Mouse (Mus musculus) embryonic facial prominence, embryonic 13.5 days (tissue): ENCODE data around the gene Actn4. TPM values are rescaled to one million over a fixed set of nuclear protein-coding genes. Genes with fewer than 3 reads are reported as not detected.

Experiments
- ATAC-seq: fragments of 200-750 bp; cut with Nextera tagmentation; 2 replicates; pipeline ENCODE4 v1.8.0; 2017; ENCODE audit warnings: low read depth; ENCODE audit not compliant: insufficient number of reproducible peaks, insufficient read depth, low FRiP score, low TSS enrichment
- H3K27ac ChIP-seq: fragments of 300-500 bp; sonication (generic); 2 replicates; pipeline ENCODE4 v1.5.1; 2015; ENCODE audit warnings: moderate library complexity, mild to moderate bottlenecking, inconsistent platforms
- H3K27me3 ChIP-seq: fragments of 300-500 bp; sonication (generic); 2 replicates; pipeline ENCODE4 v1.6.1; 2015; ENCODE audit warnings: mild to moderate bottlenecking, inconsistent platforms
- H3K36me3 ChIP-seq: fragments of 300-500 bp; sonication (generic); 2 replicates; pipeline ENCODE4 v1.6.1; 2015; ENCODE audit warnings: mild to moderate bottlenecking, inconsistent platforms
- H3K4me1 ChIP-seq: fragments of 300-500 bp; sonication (generic); 2 replicates; pipeline ENCODE4 v1.6.1; 2015; ENCODE audit warnings: inconsistent platforms
- H3K4me2 ChIP-seq: fragments of 300-500 bp; sonication (generic); 2 replicates; pipeline ENCODE4 v1.6.1; 2015; ENCODE audit warnings: moderate library complexity, mild to moderate bottlenecking, inconsistent platforms
- H3K4me3 ChIP-seq: fragments of 300-500 bp; sonication (generic); 2 replicates; pipeline ENCODE4 v1.5.1; 2015; ENCODE audit warnings: mild to moderate bottlenecking, inconsistent platforms
- H3K9ac ChIP-seq: fragments of 300-500 bp; sonication (generic); 2 replicates; pipeline ENCODE4 v1.6.1; 2015; ENCODE audit warnings: mild to moderate bottlenecking, inconsistent platforms
- H3K9me3 ChIP-seq: fragments of 300-500 bp; sonication (generic); 2 replicates; pipeline ENCODE4 v1.6.1; 2016; ENCODE audit warnings: inconsistent platforms
- WGBS: fragments of 180-500 bp; shearing (Covaris S2); methylation state at CpG from one replicate; pipeline ENCODE4 v1.1.7; 2015; ENCODE audit warnings: mixed read lengths; 5-methylcytosine and 5-hydroxymethylcytosine counted together
- polyA plus RNA-seq: library from polyadenylated mRNA; unstranded; fragments of >200 nt; fragmentation: Nextera tagmentation; extraction: Ambion mirVana; gene quantifications from 2 replicates; pipeline ENCODE4 v1.2.1, GENCODE M21; 2015

Gene Actn4
- polyA plus RNA-seq, 1 experiment from 2014 or later, result 258 TPM

DNA sequence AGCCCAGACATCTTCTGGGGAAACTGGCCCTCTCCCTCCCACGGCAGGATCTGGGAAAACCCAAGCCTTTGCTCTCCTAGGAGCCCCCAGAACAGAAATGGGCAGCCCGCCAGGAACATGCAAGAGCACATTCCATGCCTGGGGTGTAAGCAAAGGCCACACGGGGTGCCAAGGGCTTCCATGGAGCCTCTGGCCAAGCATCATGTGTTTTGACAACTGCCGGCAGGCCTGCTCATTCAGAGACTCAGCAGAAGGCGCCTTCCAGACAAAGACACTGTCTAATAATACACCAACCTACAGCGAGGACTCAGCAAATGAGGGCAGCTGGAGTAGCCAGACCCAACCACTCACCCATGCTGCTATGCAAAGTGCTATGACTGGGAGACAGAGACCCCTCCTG is 42.3 kb downstream of the Actn4 start:
- peak overlapping the region; percentile 83 for H3K27ac ChIP-seq
- no peak overlapping the region for H3K4me3 ChIP-seq
- H3K36me3 ChIP-seq, result peaks cover 51% of the 10 kb centered on the region
- no peaks in the 10 kb centered on the region for H3K27me3 ChIP-seq
- H3K9ac ChIP-seq, result peak overlapping the region; percentile 54; the same call in 1 of the 2 replicates
- peaks cover 76% of the 10 kb centered on the region for H3K4me1 ChIP-seq
- peak; percentile 65 for ATAC-seq
- no peaks in the 10 kb centered on the region for H3K9me3 ChIP-seq
- peak overlapping the region; percentile 30 for H3K4me2 ChIP-seq
- 33% methylated on average over 6 of the region's 6 CpGs for WGBS

DNA sequence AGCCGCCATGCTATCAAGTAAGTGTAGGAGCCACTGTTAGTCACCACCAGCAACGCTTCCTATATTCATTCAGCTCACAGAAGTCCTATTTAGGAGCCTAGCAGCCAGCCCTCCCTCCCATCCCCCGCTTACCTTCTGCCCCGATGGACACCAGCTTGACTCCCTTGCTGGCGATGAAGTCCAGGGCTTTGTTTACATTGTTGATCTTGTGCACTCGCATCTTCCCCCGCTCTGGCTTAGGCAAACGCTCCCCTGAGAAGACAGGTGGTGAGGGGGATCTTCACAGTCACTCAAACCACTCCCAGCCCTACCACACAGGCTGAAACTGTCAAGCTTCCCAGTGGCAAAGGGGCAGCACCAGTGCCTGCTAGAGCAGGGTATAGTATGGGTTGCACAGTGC is 43.6 kb downstream of the Actn4 start:
- ATAC-seq, result no peak
- Histone ChIP-seq H3K27me3 (no peaks in the 10 kb centered on the region), H3K4me3 (no peak overlapping the region), H3K36me3 (peaks cover 64% of the 10 kb centered on the region), H3K9me3 (no peaks in the 10 kb centered on the region), H3K9ac (no peak overlapping the region), H3K4me2 (no peak overlapping the region), H3K27ac (peak overlapping the region; percentile 83), H3K4me1 (peaks cover 63% of the 10 kb centered on the region)
- 67% methylated on average over 8 of the region's 8 CpGs for WGBS

DNA sequence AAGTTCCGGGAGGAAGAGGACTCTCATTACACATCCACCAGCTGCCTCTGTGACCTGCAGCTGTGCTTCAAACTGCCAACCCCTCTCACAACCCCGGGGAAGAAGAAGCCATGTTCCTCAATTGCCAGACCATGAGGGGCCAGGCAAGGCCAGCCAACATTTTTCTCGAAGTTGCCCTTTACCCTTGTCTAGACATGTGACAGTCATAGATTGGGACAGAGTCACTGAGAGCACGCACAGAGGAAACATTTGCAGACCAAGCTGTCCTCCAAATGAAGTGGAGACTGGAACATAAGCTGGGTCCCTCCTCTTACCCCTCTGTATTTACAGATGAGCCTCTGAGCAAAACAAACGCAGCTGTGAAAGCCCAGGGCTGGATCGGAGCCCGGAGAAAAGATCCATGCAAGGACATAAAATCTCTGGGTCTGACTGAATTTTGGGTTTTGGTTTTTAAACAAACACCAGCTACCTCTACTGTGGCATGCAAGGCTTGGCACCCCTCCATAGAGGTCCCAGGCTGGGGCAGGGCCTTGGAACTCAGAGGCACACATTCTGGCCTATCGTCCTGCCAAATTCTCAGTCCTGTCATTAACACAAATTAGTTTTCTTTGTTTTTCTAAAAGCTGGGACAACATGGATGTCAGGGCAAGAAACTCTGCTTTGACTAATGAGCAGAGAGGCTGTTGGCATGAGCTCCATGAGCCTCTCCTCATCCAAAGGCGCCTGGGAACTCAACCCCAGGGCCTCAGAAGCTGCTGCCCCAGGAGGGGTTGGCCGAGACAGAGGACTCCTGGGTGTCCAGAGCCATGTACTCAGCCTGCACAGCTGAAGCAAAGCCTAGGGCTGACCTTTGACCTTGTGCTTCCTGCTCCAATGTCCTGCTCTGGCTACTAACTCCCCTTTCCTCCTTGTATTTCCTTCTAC is 44.4 kb downstream of the Actn4 start:
- WGBS, result 62% methylated on average over 10 of the region's 10 CpGs
- peaks cover 55% of the 10 kb centered on the region for H3K4me1 ChIP-seq
- H3K27ac ChIP-seq, result peak overlapping the region; percentile 83
- H3K4me2 ChIP-seq, result no peak overlapping the region
- H3K36me3 ChIP-seq, result peaks cover 71% of the 10 kb centered on the region
- H3K4me3 ChIP-seq, result no peak overlapping the region
- no peaks in the 10 kb centered on the region for H3K9me3 ChIP-seq
- H3K9ac ChIP-seq, result no peak overlapping the region
- ATAC-seq, result no peak
- no peaks in the 10 kb centered on the region for H3K27me3 ChIP-seq

DNA sequence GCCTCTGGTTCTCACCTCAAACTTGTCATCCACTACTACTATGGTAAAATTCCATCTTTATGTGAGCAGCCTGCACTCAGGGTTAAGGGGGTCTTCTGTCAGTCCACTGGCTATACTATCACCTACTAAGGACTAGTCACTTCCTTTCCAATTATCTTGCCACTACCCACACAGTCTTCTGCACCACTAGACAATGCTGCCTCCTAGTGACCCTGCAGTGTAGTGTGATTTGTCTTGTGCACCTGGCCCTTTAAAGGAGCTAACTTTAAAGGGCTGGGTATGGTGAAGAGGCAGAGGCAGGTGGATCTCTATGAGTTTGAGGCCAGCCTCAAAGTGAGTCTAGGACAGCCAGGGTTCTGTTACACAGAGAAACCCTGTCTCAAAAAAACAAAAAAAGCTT is 45.6 kb downstream of the Actn4 start:
- H3K27ac ChIP-seq, result no peak overlapping the region
- H3K36me3 ChIP-seq, result peaks cover 80% of the 10 kb centered on the region
- H3K27me3 ChIP-seq, result no peaks in the 10 kb centered on the region
- ATAC-seq, result no peak
- no peak overlapping the region for H3K9ac ChIP-seq
- H3K9me3 ChIP-seq, result no peaks in the 10 kb centered on the region
- no peak overlapping the region for H3K4me3 ChIP-seq
- H3K4me2 ChIP-seq, result no peak overlapping the region
- H3K4me1 ChIP-seq, result peaks cover 43% of the 10 kb centered on the region

DNA sequence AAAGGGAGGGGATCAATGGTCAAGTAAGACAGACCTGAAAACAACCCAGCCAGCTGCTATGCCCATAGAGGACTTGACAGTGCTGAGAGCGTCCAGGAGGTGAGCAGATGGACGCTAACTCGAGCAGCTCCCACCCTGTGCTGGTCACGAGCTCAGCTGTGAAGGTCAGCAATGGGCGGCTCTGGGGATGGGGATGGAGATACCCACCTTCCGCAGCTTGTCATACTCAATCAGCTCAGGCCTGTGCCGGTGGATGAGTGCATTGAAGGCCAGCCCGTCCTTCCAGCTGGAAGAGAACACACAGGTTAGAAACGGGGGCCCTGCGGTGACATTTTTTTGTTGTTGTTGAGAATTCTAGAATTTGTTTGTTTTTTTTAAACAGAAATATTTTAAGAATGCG is 49.0 kb downstream of the Actn4 start:
- peaks cover 12% of the 10 kb centered on the region for H3K4me1 ChIP-seq
- peaks cover 99% of the 10 kb centered on the region for H3K36me3 ChIP-seq
- H3K27me3 ChIP-seq, result no peaks in the 10 kb centered on the region
- H3K27ac ChIP-seq, result no peak overlapping the region
- 72% methylated on average over 11 of the region's 11 CpGs for WGBS
- no peak overlapping the region for H3K9ac ChIP-seq
- no peak overlapping the region for H3K4me2 ChIP-seq
- H3K9me3 ChIP-seq, result no peaks in the 10 kb centered on the region
- ATAC-seq, result no peak
- no peak overlapping the region for H3K4me3 ChIP-seq

DNA sequence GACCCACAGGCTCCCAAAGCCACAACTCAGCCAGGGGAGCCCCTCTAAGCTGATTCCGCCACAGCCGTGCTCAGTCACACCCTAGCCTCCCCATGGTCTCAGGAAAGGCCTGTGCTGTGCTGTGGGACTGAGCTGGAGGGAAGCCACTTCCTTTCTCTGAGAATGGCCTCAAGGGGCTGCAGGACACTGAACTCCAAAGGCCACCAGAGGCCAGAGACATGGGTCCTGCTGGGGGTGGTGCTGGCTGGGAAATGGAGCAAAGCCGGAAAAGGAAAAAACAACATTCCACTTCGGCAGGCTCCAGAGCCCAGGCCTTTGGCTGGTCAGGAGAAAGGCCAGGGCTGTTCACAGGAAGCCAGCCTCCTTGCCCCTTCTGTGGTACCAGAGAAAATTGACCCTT is 50.5 kb downstream of the Actn4 start:
- Histone ChIP-seq H3K9ac (no peak overlapping the region), H3K4me2 (no peak overlapping the region), H3K27me3 (no peaks in the 10 kb centered on the region), H3K4me1 (no peaks in the 10 kb centered on the region), H3K36me3 (peaks cover 99% of the 10 kb centered on the region), H3K4me3 (no peak overlapping the region), H3K9me3 (no peaks in the 10 kb centered on the region), H3K27ac (peak overlapping the region; percentile 45; the same call in 1 of the 2 replicates)
- 55% methylated on average over 4 of the region's 4 CpGs for WGBS
- no peak for ATAC-seq

DNA sequence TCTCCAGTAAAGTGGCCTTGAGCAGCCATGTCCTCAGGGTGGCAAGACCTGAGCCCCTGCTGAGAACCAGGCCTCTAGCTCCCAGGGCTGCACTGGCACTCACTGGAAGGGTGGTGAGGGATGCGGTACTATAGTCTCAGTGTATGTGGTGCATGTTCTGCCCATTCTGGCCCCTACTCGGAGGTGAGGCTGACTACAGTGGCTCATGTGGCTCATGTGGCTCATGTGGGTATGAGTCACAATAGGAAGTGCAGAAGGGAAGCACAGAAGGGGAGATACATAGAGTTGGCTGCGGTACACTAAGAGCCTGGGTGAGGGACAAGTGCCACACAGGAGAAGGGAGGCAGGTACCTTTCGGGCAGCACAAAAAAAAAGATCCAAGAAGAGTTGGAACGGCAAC is 54.9 kb downstream of the Actn4 start:
- Histone ChIP-seq H3K27me3 (no peaks in the 10 kb centered on the region), H3K4me3 (no peak overlapping the region), H3K9me3 (no peaks in the 10 kb centered on the region), H3K36me3 (peaks cover 99% of the 10 kb centered on the region), H3K9ac (no peak overlapping the region), H3K4me2 (no peak overlapping the region), H3K27ac (no peak overlapping the region), H3K4me1 (peaks cover 17% of the 10 kb centered on the region)
- ATAC-seq, result no peak
- 90% methylated on average over 5 of the region's 5 CpGs for WGBS

DNA sequence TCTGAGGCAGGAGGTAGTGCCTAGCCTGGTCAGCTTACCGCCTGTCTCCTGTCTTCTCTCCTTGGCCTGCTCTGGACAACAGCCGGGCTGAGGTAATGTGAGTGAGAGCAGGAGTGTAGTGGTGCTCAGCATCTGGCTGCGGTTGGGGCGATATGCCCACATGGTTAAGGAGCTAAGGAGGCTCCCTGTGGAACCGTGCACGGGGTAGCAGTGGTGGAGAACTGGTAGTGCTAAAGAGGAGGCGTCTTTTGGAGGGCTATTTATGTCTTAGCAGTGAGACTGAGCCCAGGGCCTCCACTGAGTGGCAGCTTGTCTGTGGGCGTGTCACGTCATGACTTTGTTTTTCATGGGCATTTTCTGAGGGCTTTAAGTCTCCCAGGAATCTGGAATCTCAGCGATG is 58.4 kb downstream of the Actn4 start:
- Histone ChIP-seq H3K27ac (peak overlapping the region; percentile 39), H3K27me3 (no peaks in the 10 kb centered on the region), H3K9me3 (no peaks in the 10 kb centered on the region), H3K4me2 (no peak overlapping the region), H3K9ac (no peak overlapping the region; the same call in 1 of the 2 replicates), H3K36me3 (peaks cover 99% of the 10 kb centered on the region), H3K4me1 (peaks cover 24% of the 10 kb centered on the region), H3K4me3 (no peak overlapping the region)
- no peak for ATAC-seq
- WGBS, result 79% methylated on average over 10 of the region's 10 CpGs

DNA sequence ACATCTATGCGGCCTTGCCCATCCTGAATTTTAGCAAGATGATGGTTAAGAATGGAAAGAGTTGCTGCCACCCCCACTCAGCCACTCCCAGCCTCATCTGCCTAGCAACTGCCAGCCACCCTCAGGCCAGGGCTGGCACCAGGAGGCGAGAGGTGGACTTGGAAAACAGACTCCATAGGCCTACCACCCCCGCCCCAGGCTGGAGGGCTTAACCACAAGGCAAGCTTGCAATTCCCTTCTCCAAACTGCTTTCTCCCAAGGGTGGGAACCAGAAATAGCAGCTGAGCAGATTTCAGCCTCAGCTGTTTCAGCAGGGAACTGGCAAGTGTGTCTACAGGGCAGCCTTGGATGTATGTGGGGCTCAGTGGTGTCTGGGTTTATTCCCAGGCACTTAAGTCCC is 59.3 kb downstream of the Actn4 start:
- Histone ChIP-seq H3K4me2 (no peak overlapping the region), H3K27ac (peak overlapping the region; percentile 71), H3K36me3 (peaks cover 99% of the 10 kb centered on the region), H3K9me3 (no peaks in the 10 kb centered on the region), H3K4me3 (no peak overlapping the region), H3K27me3 (no peaks in the 10 kb centered on the region), H3K9ac (0 out of 2 replicates have a peak overlapping the region, but pooled peaks have one; percentile 2), H3K4me1 (peaks cover 24% of the 10 kb centered on the region)
- WGBS, result 80% methylated on average over 3 of the region's 3 CpGs
- ATAC-seq, result no peak

DNA sequence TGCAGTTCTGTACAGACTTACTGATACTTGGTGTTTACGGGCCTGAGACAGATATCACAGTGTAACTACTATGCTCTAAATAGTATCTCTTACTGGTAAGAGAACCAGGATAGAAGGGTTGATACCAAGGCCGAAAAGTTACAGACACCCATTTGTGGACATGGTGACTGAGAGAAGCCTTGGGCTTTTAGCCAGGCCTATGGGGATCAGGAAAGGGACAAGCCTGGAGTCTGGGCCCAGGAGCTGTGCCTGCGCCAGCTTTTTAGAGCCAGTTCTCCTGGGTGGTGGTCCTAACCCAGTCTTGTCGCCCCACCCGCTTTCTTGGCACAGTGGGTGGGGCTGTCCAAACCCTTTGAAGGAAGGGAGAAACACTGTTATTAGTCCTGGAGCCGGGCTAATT is 60.0 kb downstream of the Actn4 start:
- H3K9me3 ChIP-seq, result no peaks in the 10 kb centered on the region
- no peak overlapping the region for H3K4me2 ChIP-seq
- no peak for ATAC-seq
- 88% methylated on average over 6 of the region's 6 CpGs for WGBS
- H3K27me3 ChIP-seq, result no peaks in the 10 kb centered on the region
- H3K4me1 ChIP-seq, result peaks cover 24% of the 10 kb centered on the region
- H3K4me3 ChIP-seq, result no peak overlapping the region
- H3K9ac ChIP-seq, result 0 out of 2 replicates have a peak overlapping the region, but pooled peaks have one; percentile 2
- peak overlapping the region; percentile 71 for H3K27ac ChIP-seq
- peaks cover 99% of the 10 kb centered on the region for H3K36me3 ChIP-seq

DNA sequence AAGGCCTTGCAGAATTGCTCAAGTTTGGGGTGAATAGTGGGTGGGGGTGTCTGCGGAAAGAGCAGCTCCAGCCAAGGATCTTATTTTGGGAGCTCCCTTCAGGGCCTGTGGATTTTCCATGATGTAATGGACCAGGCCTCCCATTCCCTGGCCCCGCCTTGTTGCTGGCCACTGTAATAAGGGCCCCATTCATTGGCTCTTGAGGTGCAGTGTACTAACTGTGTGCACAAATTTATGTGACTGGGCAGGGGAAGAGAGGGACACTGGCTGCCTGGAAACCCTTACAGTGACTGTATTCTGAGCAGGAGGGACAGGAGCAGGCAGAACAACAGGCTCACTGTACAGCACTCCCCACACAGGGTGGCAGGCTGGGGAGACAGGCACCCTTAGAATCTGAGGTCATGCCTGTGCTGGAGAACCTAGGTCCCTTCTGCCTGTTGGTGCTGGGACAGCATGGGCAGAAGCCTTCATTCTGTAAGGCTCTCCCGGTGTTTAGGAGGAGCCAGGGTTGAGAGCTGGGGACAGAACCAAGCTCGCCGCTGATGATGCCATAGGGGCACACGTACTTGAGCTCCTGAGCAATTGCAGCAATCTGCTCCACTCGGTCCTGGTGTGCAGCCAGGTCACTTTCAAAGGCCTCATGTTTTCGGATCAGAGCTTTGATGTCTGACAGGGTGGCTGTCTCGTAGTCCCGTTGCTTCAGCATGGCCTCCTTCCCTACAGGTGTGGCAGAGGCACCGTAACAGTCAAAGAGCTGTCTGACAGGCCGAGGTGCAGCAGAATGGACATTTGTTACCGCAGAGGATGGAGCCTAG is 60.6 kb downstream of the Actn4 start:
- Histone ChIP-seq H3K4me3 (no peak overlapping the region), H3K9ac (no peak overlapping the region), H3K27me3 (no peaks in the 10 kb centered on the region), H3K4me2 (no peak overlapping the region), H3K4me1 (peaks cover 24% of the 10 kb centered on the region), H3K9me3 (no peaks in the 10 kb centered on the region), H3K36me3 (peaks cover 99% of the 10 kb centered on the region), H3K27ac (peak overlapping the region; percentile 71)
- 92% methylated on average over 13 of the region's 13 CpGs for WGBS
- peak; percentile 60 for ATAC-seq
